Mouse (Mus musculus): ENCODE measurements around the gene Cd6. TPM values are rescaled to one million over a fixed set of nuclear protein-coding genes. Genes with fewer than 3 reads are reported as not detected.
A peak's percentile ranks its signal among the peaks of the same experiment; 100 is the strongest.

Cd6 gene
- polyA plus RNA-seq, 1 experiment, result 0.32 TPM

DNA sequence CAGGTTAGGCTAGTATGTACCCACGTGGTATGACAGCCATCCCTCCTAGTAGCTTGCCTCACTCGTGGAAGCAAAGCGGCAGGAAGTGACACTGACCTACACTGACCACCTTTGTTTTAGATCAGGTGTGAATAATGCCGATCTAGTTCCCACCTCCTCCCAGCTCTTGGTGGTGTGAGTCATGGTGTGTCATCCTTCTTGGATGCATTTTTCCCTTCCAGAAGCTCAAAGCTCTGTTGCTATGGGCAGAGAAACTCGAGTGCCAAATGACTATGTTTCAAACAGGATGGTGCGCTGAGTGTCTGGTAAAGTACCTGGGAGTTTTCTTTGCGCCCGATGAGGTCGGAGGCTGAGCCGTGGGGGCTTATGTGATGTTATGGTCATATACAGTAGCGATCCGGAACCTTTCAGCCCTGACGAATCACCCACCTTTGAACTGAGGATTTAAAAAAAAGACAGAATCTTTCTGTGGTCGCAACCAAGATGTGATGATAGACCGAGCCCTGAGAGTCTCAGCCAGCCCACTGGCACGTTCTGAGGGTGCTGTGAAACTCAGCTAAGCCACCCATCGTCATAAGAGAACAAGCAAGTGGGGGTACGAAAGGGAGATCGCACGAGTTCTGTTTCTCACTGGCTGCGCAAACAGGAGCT is 66.4 kb downstream of the Cd6 start:
- no peak for DNase-seq (ENCODE audit: low read depth)

DNA sequence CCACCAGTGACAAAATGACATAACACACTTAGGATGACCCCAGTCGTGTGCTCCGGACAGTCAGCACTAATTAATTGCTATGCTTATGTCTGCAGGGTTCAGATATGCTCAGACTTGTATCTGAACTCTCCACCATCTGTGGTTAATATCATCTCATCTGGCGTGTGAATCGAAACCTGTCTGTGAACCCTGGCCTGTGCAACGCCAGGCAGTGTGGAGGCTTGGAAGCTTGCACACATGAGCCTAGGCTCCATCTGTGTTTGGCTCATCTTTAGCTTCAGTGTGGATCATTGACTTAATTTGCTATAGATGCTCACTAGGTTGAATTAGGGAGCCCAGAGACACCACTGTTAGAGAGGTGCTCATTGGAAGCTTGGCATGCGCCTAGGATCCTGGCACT is 67.4 kb downstream of the Cd6 start:
- DNase-seq (ENCODE audit: low read depth), result no peak

DNA sequence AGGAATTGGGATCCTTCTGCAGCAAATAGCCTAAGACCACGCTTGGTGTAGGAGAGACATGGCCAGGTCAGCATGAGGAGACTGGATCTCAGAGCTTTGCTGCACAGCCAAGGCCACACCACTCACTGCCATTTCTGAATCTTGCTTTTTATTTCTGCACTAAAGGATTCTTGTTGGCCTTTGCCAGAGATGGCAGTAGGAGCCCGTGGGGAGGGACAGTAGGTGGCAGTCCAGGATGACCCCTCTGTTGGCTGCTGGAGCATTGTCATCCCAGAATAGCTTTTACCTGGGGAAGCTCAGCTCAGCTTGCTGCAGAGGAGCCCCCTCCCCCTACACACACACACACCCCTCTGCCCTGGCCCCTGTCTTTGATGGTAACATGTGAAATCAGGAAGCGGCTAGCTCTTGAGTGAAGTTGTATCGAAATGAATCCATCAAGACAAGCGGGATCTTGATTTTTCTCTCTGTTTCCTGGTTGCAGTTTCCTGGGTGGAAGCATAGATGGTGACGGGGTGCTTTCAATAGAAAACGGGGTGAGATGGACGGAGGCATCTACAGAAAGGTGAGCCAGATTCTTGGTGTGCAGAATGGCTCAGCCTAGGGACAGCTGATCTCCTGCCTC is 68.0 kb downstream of the Cd6 start:
- no peak for DNase-seq (ENCODE audit: low read depth)

DNA sequence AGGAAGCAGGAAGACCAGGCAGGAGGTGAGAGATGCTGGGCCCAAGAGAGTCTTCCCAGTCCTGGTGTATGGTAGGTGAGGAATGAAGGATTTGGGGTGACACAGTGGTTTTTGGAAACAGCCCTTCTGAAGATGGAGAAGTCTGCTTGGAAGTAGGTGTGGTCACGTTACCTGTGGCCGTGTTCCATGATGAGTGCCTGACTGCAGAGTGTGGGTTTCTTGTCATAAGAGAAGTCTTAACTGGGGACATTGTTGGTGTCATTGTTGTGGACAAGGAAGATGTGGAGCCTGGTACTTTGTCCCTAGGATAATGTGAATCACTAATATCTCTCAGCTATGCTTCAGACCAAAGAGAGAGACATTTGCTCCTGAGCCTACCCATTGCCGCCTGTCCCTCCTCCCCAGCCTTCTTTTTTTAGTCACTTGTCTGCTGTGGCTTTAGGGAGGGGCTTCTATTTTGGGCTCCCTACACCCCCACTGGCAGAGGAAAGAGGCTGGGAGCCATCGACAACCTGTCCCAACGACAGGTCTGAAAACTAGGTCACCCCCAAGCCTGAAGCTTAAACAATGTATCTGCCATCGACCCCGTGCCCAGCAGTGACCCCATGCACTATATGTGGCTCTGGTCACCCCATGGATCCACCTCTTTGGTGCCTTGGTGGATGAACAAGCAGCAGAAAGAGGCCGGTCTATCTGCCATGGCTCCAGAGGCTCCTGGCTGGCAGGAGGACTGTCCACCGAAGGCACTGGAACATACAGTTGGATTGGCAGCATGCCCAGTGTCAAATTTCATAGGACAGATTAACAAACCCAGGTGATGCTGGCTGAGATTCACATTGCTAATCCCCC is 69.7 kb downstream of the Cd6 start:
- no peak for DNase-seq (ENCODE audit: low read depth)

DNA sequence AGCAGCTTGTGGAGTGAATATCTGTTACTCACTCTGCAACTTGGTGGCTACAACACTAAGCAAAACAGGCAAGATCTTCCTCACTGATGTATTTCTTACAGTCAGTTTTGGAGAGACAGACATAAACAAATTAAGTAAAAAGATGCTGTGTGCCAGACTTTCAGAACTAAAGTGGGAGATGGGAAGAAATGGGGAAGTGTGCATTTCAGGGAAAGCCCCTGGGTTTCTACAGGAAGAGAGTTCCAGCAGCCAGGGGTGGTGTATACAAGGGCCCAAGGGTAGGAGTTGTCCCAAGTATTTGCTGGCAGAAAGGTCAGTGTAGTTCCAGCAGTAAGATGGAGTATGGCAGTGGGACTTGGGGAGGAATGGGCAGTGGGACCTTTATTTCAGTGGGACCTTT is 70.3 kb downstream of the Cd6 start:
- no peak for DNase-seq (ENCODE audit: low read depth)

DNA sequence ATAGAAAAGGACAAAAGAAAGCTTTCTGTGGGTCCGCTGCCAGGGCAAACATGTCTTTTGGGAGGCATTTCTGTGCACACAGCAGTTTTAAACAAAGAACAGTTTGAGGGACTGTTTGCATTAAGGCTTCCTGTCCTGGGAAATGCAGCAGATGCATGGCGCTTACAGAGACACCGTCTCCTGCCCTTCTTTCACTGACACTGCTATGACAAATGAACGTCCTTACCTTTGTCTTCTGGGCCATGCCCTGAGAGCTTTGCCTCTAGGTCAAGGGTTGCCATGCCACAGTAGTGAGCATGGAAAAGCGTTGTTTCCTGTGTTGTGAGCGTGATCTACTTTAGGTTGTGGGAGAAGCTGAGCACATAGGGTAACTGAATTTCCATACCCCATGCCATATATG is 71.2 kb downstream of the Cd6 start:
- DNase-seq (ENCODE audit: low read depth), result no peak

DNA sequence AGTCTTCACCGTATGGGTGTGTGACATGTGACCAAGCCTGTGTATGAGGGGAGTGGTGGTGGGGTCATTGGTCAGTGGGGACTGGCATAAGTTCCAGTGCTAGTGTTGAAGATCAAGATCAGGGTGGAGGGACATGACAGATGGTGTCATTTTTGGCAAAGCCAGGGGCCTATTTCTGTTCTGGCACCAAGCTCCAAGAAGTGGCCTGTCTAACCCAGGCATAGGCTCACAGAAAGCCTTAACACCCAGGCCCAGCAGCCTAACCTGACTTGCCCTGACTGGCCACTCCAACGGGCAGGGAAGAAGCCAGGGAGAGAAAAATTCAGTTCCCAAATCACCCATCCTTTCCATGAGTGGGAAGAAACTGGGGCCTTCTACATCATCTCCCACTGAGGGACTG is 72.3 kb downstream of the Cd6 start:
- no peak for DNase-seq (ENCODE audit: low read depth)

DNA sequence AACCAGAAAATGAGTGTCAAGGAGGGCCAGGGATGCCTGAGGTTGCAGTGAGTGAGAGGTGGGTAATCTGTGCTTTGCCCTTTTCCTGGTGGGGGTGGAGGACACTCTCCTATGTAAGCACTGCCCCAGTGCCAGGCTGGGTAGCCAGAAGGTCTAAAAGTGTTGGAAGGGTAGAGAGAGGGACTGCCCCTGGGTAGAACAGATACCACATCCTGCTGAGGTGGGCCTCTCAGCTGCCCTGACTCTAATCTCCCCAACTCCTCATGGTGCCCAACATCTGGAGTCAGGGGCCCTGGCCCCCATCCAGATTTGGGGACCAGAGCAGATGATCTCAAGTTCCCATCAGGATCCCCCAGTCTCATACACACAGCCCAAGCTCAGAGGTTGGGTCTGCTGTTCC is 72.7 kb downstream of the Cd6 start:
- DNase-seq (ENCODE audit: low read depth), result no peak

DNA sequence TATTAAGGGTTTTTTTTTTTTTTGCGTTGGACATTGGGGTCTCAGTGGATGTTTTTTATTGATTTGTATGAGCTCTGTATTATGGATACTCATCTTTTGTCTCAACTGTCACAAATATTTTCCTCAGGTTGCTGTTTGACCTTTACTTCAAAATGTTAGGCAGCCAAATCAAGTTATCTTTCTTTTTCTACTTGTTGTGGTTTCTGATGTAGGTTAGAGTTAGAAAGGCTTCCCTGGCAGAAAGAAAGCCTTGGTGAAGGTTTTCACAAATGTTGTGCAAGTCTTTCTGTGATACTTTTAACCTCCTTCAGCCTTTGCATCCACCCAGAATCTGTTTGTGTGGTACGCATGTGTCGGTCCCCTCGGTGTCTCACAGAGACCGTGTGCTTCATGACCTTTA is 77.2 kb downstream of the Cd6 start:
- DNase-seq (ENCODE audit: low read depth), result no peak

DNA sequence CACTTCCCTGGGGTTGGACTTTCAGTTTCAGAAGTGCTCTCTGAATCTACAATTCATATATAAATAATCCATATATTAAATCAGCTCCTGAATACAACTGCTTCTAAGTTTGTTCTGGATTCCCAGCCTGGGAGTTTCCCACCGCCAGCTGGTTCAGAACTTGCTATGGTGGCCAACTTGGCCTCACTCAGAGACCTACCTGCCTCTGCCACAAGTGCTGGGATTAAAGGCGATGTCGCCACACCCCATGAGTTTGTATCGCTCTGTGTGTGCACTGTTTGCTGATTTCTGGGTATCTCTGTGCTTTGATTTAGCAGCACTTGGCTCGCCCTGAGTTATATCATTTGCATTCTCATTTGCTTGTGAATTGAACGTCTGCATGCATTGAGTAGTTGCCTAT is 77.8 kb downstream of the Cd6 start:
- no peak for DNase-seq (ENCODE audit: low read depth)

DNA sequence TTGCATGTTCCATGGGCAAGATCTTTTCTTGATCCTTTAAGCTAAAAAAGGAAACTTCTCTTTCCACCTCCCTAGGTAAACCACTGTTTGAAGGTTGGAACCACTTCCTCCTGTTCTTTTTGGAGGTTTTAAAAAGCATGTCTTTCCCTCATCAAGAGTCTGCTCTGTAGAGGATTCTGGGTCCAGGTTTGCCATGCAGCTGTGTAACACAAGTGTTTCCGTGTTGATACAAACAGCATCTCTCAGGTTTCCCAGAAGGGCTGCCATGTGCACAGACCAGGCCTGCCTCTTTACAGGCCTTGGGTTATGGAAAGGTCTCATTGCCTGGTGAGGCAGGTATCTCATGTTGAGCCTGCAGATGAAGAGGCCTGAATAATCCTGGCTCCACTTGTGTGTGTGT is 78.3 kb downstream of the Cd6 start:
- DNase-seq (ENCODE audit: low read depth), result no peak

DNA sequence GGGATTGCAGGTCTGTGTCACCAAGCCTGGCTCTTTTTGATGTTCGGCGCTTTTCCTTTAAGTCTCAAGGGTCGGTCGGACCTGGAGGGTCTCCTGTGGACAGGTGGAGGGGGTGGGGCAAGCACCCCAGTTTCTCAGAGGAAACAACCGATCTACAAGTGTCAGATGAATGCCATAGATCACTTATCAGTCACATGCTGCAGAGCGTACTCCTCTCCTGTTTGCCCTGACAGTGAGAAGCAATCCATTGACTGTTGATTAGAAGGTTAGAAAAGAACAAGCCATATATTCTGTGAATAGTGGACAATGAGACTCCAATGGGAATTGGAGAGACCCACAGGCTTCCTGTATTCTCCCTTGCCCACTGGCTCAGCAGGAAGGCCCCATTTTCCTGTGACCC is 79.7 kb downstream of the Cd6 start:
- no peak for DNase-seq (ENCODE audit: low read depth)

DNA sequence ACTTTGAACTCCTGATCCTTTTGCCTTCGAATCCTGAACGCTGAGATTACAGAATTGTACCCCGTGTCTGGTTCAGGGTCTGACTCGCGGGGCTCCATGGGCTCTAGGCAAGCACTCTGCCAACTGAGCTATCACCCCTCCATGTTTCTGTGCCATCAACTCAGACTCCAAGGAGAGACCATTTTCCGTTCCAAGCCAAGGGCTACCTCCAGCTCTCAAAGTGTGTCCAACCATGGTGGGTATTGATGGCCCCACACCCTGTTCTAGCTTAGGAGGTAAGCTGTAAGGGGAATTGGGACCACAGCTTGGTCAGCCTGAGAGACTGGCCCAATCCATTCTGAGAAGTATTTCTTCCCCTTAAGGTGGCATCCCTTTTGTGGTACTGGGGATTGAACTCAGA is 80.6 kb downstream of the Cd6 start:
- DNase-seq (ENCODE audit: low read depth), result no peak

DNA sequence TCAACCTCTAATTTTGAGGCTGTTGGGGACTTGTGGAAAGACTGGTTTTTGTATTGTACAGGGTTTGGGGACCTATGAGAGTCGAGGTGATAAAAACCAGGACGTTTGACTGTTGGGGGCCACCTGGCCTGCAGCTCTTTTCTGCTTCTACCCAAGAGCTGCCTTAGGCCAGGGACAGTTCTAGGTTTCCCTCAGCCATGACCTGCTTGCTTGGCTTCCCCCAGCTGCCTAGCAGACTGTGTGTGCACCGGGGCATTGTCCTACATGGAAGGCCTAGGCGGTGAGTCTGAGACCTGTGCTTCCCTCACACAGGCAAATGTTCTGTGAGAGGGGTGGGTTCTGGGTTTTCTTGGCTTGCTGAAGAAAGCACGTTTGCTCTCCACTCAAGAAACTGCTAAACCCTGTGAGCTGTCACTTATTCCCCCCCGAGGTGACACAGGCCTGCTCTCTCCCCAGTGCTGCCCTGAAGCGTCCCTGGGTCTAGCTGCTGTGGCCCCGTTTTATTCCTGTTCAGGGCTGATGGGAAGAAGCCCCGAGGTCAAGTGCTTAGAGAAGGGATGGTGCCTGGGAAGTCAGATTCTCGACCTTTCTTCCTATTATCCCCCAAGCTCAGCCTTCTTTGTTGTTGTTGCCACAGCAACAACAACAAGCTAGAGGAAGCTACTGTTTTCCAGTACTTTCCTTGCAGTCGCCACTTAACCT is 81.3 kb downstream of the Cd6 start:
- no peak for DNase-seq (ENCODE audit: low read depth)

DNA sequence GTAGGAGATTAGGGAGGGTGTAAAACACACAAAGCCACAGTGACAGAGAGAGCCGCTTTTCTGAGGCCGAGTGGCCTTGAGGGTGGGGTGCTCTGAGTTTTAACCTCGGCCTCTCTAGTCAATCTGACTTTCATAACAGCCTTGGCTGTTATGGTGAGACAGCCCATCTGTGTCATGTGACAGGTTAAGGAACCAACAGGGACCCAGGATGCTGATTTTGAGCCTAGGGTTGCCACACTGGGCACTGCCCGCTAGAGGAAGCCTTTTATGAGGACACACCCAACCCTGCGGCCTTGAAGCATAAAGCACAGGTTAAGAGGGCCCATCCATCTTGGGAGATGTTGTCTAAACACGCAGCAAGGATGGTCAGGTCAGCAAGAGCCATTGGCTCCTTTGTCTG is 82.1 kb downstream of the Cd6 start:
- DNase-seq (ENCODE audit: low read depth), result no peak

DNA sequence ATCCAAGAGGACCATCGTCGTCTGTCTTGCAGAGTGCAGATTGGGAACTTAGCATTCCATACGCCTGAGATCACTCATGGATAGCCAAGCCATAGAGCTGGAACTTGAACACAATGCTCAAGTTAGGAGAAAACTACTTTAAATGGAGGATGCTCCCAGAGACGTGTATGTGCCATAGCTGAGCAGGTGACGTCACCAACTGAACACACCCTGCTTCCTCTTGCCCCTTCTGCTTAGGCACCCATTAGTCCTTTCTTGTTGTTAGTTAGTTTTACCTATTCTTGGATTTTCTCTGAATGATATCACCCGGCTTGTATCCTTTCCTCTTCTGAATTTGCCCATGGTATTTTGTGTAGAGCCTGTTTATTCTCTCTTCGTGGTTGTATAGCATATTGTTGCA is 82.7 kb downstream of the Cd6 start:
- no peak for DNase-seq (ENCODE audit: low read depth)

DNA sequence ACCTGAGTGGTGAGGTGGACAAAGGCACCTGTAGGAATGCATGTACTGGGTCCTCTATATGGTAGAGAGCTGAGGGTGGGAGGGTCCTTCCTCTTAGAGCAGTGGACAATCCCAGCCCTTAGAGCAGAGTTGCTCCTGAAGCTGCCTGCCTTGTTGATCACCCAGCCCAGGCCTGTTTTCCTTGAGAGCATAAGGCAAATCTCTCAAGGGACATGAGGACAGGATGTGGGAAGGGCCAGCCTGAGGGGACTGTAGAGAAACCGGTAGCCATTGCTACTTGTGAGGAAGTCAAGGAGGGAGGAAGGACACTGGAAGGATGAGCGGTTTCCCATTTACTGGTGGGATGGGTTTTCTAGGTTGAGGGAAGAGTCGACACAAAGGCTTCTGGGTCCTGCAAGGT is 87.3 kb downstream of the Cd6 start:
- no peak for DNase-seq (ENCODE audit: low read depth)

DNA sequence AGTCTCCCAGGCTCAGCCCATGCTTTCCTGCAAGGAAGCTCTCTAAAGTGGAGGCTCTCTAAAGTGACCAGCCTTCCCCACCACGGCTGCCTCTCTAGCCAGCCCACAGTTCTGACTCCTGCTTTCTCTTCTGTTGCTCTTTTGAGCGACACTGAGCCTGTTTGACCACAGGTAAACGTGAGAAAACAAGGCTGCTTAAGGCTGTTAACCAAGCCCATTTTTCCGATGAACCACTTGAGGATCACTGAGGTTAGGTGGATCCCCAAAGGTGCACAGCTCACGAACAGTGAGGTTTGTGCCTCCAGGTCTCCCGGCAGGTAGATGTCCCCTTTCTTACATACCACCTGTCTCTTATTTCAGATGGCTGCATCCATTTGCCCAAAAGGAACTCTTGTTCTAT is 87.7 kb downstream of the Cd6 start:
- DNase-seq (ENCODE audit: low read depth), result no peak

DNA sequence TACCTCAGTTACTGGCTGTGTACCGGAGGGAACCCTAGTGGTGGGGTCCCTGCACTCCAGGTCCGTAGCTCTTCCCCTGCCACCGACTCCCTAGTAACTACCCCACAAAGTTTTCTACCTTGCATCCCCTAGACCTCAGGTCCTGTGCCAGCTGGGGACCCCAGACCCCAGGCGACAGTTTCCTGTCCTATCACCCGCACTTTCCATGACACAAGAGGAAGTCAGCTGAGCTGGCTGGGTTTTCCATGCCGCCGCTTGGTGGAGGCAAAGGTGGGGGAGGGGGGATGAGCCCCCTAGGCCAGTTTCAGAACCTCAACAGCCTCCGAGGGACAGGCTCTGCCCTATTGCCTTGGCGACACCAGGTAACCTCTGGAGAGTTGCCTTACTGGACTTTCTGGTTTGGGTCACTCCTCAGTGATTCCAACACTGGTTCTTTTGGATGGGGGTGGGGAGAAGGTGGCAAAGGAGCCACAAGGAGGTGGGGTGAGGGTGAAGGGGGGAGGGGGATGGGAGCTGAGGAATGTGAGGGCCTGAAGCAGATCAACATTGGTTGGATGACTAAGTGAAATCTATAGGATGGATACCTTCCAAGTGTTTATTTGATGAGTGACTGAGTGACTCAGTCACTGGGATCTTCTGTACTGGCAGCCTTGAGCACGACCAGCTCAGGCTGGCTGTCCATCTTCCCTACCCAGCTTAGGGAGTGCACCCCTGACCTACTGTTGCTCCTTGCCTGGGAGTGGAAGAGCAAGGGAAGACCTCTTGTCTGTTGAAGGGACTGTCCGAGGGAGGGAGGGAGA is 89.0 kb downstream of the Cd6 start:
- peak; percentile 36 for DNase-seq (ENCODE audit: low read depth)

DNA sequence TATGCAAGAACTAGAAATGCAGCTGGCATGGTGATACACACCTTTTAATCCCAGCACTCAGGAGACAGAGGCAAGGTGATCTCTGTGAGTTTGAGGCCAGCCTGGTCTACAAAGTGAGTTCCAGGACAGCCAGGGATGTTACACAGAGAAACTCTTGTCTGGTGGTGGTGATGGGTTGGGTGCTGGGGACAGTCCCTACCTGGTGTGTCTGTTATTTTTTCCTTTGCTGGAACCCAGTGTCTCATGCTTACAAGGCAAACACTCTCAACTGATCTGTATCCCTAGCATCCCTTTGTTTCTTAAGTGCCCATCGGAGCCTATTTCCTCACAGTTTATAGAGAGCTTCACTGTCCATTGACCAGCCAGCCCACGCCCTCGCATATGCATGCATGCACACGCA is 89.9 kb downstream of the Cd6 start:
- no peak for DNase-seq (ENCODE audit: low read depth)

Measured in gonadal fat pad, adult 2 months (tissue).